Mouse (Mus musculus) lung, embryonic 16.5 days (tissue): ENCODE results near the gene Krt73. TPM values are rescaled to one million over a fixed set of nuclear protein-coding genes. Genes with fewer than 3 reads are reported as not detected.

Experiments used
- ATAC-seq: fragments of 200-750 bp; cut with Nextera tagmentation; 2 replicates; pipeline ENCODE4 v1.8.0; 2017; ENCODE audit warnings: low read depth, mild to moderate bottlenecking, moderate library complexity
- H3K27ac ChIP-seq: fragments of 300-500 bp; sonication (generic); 2 replicates; pipeline ENCODE4 v1.5.1; 2014; ENCODE audit warnings: mild to moderate bottlenecking, control low read depth, low read length
- H3K27me3 ChIP-seq: fragments of 300-500 bp; sonication (generic); 2 replicates; pipeline ENCODE4 v1.6.1; 2014; ENCODE audit warnings: low read depth, low read length, mixed read lengths; ENCODE audit not compliant: control insufficient read depth, insufficient read depth
- H3K36me3 ChIP-seq: fragments of 300-500 bp; sonication (generic); 2 replicates; pipeline ENCODE4 v1.6.1; 2014; ENCODE audit warnings: low read length; ENCODE audit not compliant: control insufficient read depth, insufficient read depth
- H3K4me1 ChIP-seq: fragments of 300-500 bp; sonication (generic); replicated peaks from 2 replicates; pipeline ENCODE4 v1.6.1; 2014; ENCODE audit warnings: low read length, mixed read lengths; ENCODE audit not compliant: control insufficient read depth, insufficient read depth
- H3K4me2 ChIP-seq: fragments of 300-500 bp; sonication (generic); 2 replicates; pipeline ENCODE4 v1.6.1; 2014; ENCODE audit warnings: low read depth, low read length, control low read depth
- H3K4me3 ChIP-seq: fragments of 300-500 bp; sonication (generic); 2 replicates; pipeline ENCODE4 v1.5.1; 2014; ENCODE audit warnings: mild to moderate bottlenecking, low read length, control low read depth
- H3K9ac ChIP-seq: fragments of 300-500 bp; sonication (generic); 2 replicates; pipeline ENCODE4 v1.6.1; 2014; ENCODE audit warnings: low read length, control low read depth
- H3K9me3 ChIP-seq: fragments of 300-500 bp; sonication (generic); 2 replicates; pipeline ENCODE4 v1.6.1; 2016; ENCODE audit warnings: low read length; ENCODE audit not compliant: control insufficient read depth
- WGBS: fragments of 180-500 bp; shearing (Covaris S2); extraction: QIAGEN DNeasy Blood & Tissue Kit; methylation state at CpG from one replicate; pipeline ENCODE4 v1.1.7; 2014; 5-methylcytosine and 5-hydroxymethylcytosine counted together
- polyA plus RNA-seq: library from polyadenylated mRNA; unstranded; fragments of >200 nt; fragmentation: Nextera tagmentation; extraction: Ambion mirVana; gene quantifications from 2 replicates; pipeline ENCODE4 v1.2.1, GENCODE M21; 2015

Gene Krt73
- polyA plus RNA-seq, 1 experiment from 2014 or later = not detected

DNA sequence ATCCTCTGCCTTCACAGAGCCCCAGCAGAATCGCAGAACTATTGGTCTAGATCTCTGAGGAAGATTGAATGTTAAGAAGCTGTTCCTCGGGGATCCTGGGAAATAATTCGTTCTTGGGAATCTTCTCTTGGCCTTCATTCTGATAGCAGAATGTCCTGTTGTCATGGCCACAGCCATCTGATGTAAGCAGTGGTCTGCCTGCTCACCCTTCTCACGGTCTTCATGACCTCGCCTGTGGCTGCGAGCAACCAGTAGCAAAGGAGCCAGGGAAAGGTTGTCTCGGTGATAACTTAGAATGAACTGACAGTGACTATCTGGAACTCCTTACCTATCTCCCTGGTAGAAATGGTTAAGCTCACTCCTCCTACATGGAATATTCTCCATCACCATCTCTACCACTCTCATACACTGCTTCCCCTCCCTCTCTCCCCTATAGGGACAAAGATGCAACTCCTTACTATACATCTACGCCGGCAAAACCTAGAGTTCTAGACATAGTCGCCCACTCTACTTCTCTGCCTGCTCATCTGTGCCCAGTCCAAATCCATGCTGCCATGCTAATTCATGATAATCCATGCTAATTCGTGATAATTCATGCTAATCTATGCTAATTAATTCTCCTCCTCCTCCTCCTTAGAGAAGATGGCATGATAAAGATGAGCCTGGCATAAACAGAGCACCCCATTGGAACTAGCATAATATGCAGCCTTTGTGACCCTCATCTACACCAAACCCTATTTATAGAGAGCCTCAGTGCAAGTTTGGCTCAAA lies 1.1 kb upstream of the Krt73 start:
- H3K27me3 ChIP-seq = no peaks in the 10 kb centered on the region
- 76% methylated on average over 11 of the region's 11 CpGs for WGBS
- H3K4me1 ChIP-seq = no peaks in the 10 kb centered on the region
- H3K9ac ChIP-seq = no peak overlapping the region
- H3K4me2 ChIP-seq = no peak overlapping the region
- no peak overlapping the region for H3K4me3 ChIP-seq
- no peaks in the 10 kb centered on the region for H3K9me3 ChIP-seq
- no peaks in the 10 kb centered on the region for H3K36me3 ChIP-seq
- ATAC-seq = no peak
- no peak overlapping the region for H3K27ac ChIP-seq

GRCm38 (mm10) chr15:101790867-101791266 lies 11.3 kb downstream of the Krt73 start:
- no peak overlapping the region for H3K4me3 ChIP-seq
- H3K27ac ChIP-seq = no peak overlapping the region
- H3K4me1 ChIP-seq = no peaks in the 10 kb centered on the region
- H3K9ac ChIP-seq = no peak overlapping the region
- 13% methylated on average over 3 of the region's 3 CpGs for WGBS
- H3K36me3 ChIP-seq = no peaks in the 10 kb centered on the region
- no peaks in the 10 kb centered on the region for H3K27me3 ChIP-seq
- H3K9me3 ChIP-seq = no peaks in the 10 kb centered on the region
- ATAC-seq = no peak
- H3K4me2 ChIP-seq = no peak overlapping the region

DNA sequence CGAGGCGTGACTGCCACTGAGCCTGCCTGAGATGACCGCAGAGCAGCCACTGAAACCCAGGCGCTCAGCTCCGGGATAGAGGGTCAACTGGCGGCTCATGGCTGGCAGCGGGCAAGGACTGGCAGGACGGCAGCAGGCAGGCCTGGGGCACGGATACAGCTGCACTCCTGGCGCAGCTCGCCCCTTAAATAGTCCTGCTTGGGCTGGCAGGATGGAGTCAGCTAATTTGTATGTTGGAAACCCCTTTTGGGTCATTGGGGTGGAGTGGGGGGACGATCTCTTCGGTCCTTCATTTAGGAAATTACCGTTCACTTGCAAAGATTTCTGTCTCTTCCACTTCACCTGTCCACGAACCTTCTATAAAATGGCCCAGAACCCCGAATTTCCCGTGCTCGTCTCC lies 15.8 kb downstream of the Krt73 start, which contains the start of gene Krt72:
Gene Krt72, minus strand, starts transcription at position 101 of the 400 bp plus-strand sequence.
- Histone ChIP-seq H3K4me1 (no peaks in the 10 kb centered on the region), H3K9ac (no peak within 1 kb of the TSS), H3K9me3 (no peaks in the 10 kb centered on the region), H3K4me3 (no peak within 1 kb of the TSS), H3K27me3 (no peaks in the 10 kb centered on the region), H3K4me2 (no peak within 1 kb of the TSS), H3K27ac (no peak within 1 kb of the TSS), H3K36me3 (no peaks in the 10 kb centered on the region)
- no peak for ATAC-seq
- WGBS = 81% methylated on average over 18 of the region's 18 CpGs

- Histone ChIP-seq H3K4me3 (no peak overlapping the region), H3K4me2 (no peak overlapping the region), H3K9me3 (no peaks in the 10 kb centered on the region), H3K27me3 (no peaks in the 10 kb centered on the region; the same call in 1 of the 2 replicates), H3K27ac (no peak overlapping the region), H3K4me1 (no peaks in the 10 kb centered on the region), H3K36me3 (no peaks in the 10 kb centered on the region), H3K9ac (no peak overlapping the region)
- WGBS = 48% methylated on average over 10 of the region's 10 CpGs
- ATAC-seq = peak; percentile 64
Measured at GRCm38 (mm10) chr15:101773420-101773819, 28.7 kb downstream of the Krt73 start.

GRCm38 (mm10) chr15:101772711-101773081 lies 29.4 kb downstream of the Krt73 start:
- peak; percentile 75 for ATAC-seq
- Histone ChIP-seq H3K4me1 (no peaks in the 10 kb centered on the region), H3K27ac (no peak overlapping the region), H3K4me2 (no peak overlapping the region), H3K36me3 (no peaks in the 10 kb centered on the region), H3K27me3 (no peaks in the 10 kb centered on the region; the same call in 1 of the 2 replicates), H3K9me3 (no peaks in the 10 kb centered on the region), H3K9ac (no peak overlapping the region), H3K4me3 (no peak overlapping the region)
- under 1% methylated on average over 5 of the region's 5 CpGs for WGBS

DNA sequence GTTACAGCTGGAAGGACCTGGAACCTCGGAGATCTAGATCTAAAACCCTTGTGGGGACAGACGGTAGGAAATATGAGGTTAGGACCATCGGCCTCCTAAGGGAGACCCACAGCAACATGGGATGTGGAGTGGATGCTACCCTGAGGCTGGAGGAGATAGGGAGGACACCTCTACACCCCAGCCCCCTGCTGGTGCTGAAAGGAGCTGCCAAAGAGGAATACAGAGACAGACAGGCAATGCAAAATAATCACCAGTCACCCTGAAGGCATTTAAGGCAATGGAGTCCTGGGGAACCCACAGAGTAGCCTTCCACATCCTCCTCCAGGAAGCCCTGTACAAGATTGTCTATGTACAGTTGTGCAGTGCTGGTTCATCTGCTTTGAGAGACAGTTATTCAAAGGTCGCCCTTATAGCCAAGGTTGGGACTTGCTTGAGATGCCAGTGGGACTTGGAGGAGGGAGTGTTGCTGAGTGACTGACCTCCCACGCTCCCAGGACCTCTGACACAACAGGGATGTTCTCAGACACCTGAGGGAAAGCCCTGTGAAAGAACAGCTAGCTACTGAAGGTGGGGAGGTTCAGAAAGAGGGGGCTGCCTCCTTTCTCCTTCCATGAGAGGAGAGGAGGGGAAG lies 30.0 kb downstream of the Krt73 start:
- Histone ChIP-seq H3K27me3 (no peaks in the 10 kb centered on the region; the same call in 1 of the 2 replicates), H3K4me1 (no peaks in the 10 kb centered on the region), H3K27ac (no peak overlapping the region), H3K9ac (no peak overlapping the region), H3K4me2 (no peak overlapping the region), H3K9me3 (no peaks in the 10 kb centered on the region), H3K4me3 (no peak overlapping the region), H3K36me3 (no peaks in the 10 kb centered on the region)
- ATAC-seq = no peak; the same call in 1 of the 2 replicates
- WGBS = 75% methylated on average over 5 of the region's 5 CpGs

- H3K9me3 ChIP-seq = no peaks in the 10 kb centered on the region
- no peak for ATAC-seq
- H3K27ac ChIP-seq = no peak overlapping the region
- H3K4me2 ChIP-seq = no peak overlapping the region
- H3K9ac ChIP-seq = no peak overlapping the region
- H3K36me3 ChIP-seq = no peaks in the 10 kb centered on the region
- no peaks in the 10 kb centered on the region for H3K4me1 ChIP-seq
- no peak overlapping the region for H3K4me3 ChIP-seq
- 16% methylated on average over 8 of the region's 8 CpGs for WGBS
- H3K27me3 ChIP-seq = no peaks in the 10 kb centered on the region; the same call in 1 of the 2 replicates
Measured at GRCm38 (mm10) chr15:101770226-101770625, 31.9 kb downstream of the Krt73 start.

Other genes with a start within 250 kb of the Krt73 start
- not detected in 2 replicates for gene Krt90, start 239.4 kb downstream of the Krt73 start, polyA plus RNA-seq
- gene Krt75, start 228.4 kb downstream of the Krt73 start, polyA plus RNA-seq = 0.28 and 0.29 TPM in 2 replicates
- not detected in 2 replicates for gene Gm5414, start 174.2 kb downstream of the Krt73 start, polyA plus RNA-seq
- gene Gm5478, start 155.0 kb downstream of the Krt73 start, polyA plus RNA-seq = not detected in 2 replicates
- not detected in 2 replicates for gene Krt6b, start 122.1 kb downstream of the Krt73 start, polyA plus RNA-seq
- 0.67 and 1.3 TPM in 2 replicates for gene Krt6a, start 108.0 kb downstream of the Krt73 start, polyA plus RNA-seq
- 4.4 and 9.4 TPM in 2 replicates for gene Krt5, start 89.4 kb downstream of the Krt73 start, polyA plus RNA-seq
- gene Krt71, start 59.2 kb downstream of the Krt73 start, polyA plus RNA-seq = not detected in 2 replicates
- gene Krt72, start 15.9 kb downstream of the Krt73 start, polyA plus RNA-seq = not detected in 2 replicates
- gene Krt2, start 15.8 kb upstream of the Krt73 start, polyA plus RNA-seq = not detected in 2 replicates
- gene Krt1, start 48.4 kb upstream of the Krt73 start, polyA plus RNA-seq = 0.29 and 4.4 TPM in 2 replicates
- gene Krt77, start 67.4 kb upstream of the Krt73 start, polyA plus RNA-seq = 1.0 TPM in 1 of 2 replicates, not detected in the other
- gene Krt76, start 90.6 kb upstream of the Krt73 start, polyA plus RNA-seq = not detected in 2 replicates
- 14.2 and 23.3 TPM in 2 replicates for gene Krt4, start 122.4 kb upstream of the Krt73 start, polyA plus RNA-seq
- gene Krt79, start 138.0 kb upstream of the Krt73 start, polyA plus RNA-seq = 0.80 and 1.2 TPM in 2 replicates
- gene Krt78, start 151.9 kb upstream of the Krt73 start, polyA plus RNA-seq = 0.10 and 0.21 TPM in 2 replicates
- gene Krt8, start 202.1 kb upstream of the Krt73 start, polyA plus RNA-seq = 402 and 445 TPM in 2 replicates
- gene Krt18, start 225.8 kb upstream of the Krt73 start, polyA plus RNA-seq = 263 and 293 TPM in 2 replicates